Mouse (Mus musculus) adrenal gland, postnatal 10 days (tissue): ENCODE measurements at regions not wholly inside any gene's neighbourhood (a gene's known extent, or its start where the extent isn't known, plus 50 kb on each side); places are given as distances from the start of the nearest gene placed in this dataset.
A peak's percentile ranks its signal among the peaks of the same experiment; 100 is the strongest.

ENCODE experiments used
- DNase-seq: peaks from one replicate; pipeline ENCODE4 v3.0.0; 2021; ENCODE audit warnings: mixed read lengths

DNA sequence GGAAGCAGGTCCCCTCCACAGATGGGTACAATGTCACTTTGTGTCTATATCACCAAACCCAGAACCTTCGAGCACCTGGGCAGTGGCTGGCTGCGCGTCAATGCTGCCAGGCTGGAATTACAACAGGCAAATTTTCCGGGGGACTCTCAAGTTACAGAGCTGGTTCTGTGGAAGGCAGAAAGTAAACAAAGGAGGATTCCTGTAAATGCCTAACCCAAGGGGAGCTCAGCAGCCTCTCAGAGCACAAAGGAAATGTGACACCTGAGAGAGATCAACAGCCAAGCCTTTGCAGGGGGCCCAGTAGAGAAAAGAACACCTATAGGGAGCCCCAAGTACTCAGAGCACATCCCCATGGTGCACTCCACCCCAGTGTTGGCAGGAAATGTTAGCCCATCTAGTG lies 70.7 kb downstream of the Setd4 start:
- no peak for DNase-seq

DNA sequence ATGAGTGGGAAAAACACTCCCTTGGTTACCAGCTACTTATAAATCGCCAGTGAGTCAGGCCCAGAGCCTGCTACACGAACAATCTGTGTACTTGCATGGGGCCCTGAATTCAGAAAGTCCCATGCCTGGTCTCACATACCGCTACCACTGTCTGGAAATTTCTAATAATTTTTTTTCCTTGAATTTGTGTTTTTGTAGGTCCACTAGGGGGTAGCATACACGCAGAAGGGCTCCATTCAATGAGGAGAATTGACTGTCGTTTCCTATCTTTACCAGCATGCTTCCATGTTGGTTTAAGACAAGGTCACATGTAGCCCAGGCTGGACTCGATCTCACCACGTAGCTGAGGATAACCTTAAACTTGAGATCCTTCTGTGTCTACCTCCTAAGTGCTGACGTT lies 71.9 kb downstream of the Setd4 start:
- DNase-seq = no peak

DNA sequence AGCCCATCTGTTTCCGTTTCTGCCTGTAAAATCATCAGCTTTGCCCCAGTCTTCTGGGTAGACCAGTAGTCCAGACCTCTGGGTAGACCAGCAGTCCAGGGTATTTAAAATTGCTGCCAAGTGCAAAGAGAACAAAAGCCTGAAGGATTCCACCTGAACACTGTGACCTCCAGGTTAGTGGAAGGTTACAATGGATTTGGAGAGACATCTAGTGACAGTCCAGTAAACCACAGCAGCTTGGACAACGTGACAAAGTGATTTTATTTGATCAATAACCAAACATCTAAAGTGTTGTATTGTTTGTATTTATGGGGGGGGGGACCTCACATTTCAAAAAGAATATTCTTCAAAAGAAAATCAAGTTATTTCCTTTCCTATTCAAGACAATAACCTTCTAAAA lies 81.4 kb downstream of the Setd4 start:
- DNase-seq = no peak

DNA sequence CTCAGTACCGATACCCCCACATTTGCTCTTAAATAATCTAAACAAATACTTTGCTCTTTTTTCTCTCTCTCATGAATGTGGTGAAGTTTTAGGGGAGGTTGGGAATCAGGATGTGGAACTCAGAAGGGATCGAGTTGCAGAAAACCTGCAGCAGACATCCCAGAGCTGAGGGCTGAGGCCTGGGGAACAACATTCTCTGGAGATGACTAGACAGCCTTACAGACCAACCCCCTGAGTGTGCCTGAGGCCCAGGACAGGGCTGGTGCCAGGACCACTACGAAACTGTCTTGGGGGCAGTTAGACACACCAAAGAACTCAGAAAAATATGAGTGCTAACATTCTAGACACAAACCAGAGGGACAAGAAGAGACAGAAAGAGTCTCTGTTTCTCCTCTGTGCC lies 83.4 kb downstream of the Setd4 start:
- no peak for DNase-seq

DNA sequence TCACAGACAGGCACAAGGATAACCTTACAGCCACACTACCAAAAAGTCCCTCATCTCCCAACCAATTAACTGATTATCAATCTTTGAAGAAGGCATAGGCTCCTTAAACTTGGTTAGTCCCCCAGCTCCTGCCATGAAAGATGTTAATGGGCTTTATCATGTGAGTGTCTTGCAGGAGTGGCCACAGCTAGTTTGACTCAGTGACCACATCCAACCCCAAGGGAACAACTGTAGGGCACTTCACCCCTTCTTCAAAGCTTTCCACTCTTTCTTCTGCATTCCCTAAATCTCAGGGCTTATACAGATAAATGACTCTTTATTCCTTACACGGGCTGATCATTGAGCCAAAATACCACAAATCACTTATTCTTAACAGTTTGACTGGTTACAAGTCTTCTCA lies 85.2 kb downstream of the Setd4 start:
- DNase-seq = no peak

DNA sequence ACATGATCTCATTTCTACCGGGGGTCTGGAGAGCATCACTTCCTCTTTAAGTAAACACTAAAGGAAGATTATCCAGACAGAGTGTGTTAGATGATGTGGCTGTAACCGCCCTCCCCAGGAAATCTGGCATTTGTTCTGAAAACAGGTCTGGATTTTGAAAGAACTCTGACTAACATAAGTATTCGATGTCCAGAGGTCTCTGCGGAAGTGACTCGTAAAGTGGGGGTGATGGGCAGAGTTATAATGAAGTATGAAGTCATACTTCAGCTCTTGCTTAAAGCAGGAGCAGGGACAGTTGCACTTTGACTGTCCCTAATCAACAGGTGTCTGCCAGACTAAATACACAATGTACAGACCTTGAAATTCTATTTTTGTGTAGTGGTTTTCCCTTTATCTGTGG lies 87.1 kb downstream of the Setd4 start:
- no peak for DNase-seq

DNA sequence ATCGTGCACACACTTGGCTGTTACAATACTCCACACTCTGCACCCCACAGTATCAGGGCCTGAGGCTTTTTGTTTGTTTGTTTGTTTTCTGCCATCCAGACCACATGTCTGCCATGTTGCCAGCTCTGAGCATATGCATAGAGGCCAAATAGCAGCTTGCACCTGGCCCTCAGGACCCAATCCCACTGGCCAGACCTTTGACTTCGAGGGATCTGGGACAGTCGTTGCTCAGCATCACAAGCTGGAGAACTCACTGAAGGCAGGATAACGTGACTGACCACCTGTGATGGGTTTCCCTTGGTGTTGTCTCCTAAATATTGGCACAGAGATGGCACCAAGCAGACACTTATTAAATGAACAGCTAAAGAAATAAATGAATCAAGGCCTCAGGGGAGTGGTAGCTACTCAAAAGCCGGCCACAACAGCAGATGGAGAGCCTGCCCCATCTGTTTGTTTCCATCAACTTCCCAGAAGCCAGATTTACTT lies 88.4 kb downstream of the Setd4 start:
- DNase-seq = no peak

DNA sequence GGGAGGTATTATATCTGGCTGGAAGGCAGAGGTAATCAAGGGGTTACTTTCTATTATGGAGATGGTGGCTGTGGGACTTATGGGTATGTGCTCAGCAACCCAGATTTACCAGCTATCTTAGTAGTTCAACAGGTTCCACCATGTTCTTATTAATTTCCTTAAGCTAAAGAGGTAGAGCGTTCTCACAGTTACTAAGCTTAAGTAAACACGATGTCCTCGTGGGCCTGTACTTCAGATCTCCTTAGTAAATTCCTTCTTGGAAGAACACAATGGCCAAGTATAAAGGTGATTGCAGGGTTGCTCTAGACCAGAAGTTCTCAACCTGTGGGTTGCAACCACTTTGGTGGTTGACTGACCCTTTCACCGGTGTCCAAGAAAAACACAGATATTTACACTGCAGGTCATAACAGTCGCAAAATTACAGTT lies 90.2 kb downstream of the Setd4 start:
- no peak for DNase-seq

DNA sequence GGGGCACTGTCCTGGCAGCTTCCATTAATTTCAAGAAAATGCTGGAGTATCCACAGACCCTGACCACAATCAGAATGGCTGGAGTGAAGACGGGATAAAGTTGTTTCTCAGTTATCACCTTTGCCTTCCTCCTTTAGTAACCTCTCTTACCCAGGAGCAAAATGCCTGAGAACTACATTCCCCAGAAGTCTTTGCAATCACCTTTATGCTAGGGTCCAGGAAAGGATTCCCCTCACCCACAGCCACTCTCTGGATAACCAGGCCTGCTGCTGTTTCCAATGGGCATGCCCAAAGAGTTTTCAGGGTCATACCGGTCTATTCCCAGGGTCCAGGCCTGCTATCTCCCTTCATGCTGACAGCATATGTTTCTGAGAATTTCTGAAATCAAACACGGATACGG lies 91.9 kb downstream of the Setd4 start:
- no peak for DNase-seq

DNA sequence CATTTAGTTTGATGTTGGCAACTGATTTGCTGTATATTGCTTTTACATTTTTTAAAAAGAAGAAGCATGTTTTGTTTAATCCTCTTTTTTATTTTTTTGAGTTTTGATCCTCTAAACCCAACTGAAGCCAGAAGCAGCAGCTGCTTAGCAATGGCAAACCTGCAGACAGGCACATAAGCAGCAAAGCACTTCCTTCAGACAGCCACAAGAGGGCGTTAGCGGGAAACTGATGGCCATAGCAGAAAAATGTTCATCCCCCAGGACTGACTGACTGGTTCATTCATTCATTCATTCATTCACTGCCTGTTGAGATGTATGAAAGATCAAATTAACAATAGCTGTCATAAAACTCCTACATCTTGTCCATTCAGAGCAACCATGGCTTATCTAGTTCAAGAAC lies 92.3 kb downstream of the Setd4 start:
- no peak for DNase-seq

DNA sequence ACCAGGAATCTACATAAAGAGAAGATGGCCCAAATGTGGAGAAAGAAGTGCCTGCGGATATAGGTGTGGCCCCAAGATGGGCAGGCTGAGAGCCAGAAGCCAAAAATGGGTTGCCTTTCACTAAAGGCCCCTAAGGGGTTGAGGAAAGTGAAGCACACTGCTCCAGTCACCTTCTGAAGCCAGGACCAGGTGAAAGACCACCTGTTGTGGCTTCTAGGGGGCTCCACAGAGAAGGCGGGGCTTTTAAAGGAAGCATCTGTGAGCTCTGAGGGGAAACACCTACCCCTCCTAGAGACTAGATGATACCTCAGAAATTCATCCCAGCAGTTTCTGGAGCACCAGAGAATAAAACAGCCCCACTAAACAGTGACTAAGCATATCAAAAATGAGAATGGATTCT lies 105.1 kb downstream of the Setd4 start:
- DNase-seq = no peak

DNA sequence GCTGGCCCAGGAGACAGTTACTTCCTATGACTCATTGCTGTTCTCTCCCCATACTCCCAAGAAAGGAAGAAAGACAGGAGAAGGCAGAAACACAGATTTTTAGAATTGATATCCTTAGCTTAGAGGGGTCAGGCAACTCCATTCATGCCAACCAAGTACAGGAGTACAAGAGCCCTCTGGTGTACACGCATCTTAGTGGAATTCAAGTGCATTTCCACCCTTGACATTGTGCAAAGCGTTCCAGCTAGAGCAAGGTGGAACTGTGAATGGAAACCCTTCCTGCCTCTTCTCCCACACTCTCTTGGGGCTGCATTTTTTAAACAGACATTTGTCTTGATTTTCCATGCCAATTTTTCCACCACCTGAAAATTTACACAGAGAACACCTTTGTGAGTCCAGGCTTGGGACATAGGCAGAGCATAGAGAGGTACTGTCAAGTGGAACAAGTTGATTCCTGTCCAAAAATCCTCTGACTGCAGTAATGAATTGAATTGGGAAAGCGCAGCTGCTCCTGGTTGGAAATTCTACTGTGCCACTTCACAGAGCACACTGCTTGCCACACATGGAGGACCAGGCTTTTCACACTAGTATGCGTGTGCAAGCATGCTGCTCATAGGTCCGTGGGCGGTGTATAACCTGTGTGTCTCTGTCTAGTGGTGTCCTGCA lies 110.4 kb downstream of the Setd4 start:
- DNase-seq = no peak

DNA sequence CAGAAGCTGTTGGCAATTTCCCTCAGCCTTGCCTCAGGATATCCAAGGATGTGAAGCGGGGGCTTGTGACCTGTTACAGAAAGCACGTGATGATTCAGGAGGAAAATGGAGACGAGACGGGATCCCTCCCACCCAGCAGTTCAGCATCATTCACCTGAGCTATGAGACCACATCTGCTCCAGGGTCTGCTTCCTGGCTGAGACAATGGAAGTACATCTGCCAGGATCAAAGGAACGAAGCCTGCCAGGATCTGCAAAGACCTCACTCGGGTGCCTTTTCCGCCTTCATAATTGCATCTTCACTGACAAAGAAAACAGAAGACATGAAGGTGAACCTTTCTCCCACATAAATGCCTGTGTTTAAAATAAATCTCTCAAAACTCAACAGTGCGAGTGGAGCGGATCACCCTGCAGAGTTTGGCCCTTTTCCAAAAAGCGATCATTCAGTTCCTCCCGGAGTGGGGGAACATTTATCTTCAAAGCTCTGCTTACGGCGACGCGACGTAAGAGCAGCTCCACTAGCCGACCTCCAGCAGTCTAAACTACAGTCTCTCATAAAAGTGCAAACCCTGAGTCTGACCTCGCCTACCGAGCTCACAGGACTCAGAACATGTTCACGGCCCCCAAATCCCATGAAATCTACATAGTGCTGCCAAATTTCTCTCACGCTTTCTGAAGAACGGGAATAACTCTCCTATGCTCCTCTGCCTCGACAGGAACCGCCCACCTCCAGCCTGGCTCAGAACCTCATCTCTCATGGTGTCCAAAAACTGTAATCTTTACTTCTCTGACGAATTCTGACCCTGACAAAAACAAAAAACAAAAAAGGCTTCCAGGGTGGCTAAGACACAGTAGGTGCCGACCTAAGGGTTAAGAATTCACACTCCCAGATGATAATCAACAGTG lies 117.0 kb downstream of the Setd4 start:
- DNase-seq = peak; percentile 7

DNA sequence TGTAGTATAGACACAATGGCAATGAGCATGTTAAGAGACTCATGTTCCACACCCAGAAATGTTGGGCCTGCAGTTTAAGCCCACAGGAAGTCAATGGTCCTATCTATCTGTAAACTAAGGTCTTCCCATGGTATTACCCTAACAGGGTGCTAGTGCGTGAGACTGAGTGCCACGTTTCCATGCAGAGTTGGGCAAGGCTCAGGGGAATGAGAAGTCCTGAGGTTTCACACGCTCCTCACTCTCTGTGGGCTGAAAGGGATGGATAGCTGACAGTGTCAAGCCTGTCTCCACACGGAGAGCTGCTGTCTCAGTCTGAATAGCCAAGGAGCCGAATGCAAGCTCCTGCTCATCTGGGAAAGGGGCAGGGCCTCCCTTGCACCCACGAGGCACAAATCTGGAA lies 133.9 kb downstream of the Setd4 start:
- DNase-seq = no peak

DNA sequence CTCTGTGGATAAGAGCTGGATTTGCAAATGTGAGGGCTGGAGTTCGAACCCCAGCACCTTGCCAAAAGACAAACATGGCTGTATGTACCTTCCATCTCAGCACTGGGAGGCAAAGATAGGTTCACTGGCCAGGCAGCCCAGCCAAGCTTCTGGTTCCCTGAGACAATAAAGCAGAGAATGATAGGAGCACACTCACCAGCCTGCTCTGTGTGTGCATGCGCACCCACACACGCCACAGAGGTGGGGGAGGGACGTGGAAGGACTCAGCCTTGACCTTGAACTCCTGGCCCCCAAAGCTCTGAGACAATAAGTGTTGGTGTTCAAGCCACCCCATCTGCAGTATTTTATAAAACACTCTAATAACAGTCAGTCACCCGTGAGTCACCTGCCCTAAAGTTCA lies 138.1 kb downstream of the Setd4 start:
- DNase-seq = no peak

DNA sequence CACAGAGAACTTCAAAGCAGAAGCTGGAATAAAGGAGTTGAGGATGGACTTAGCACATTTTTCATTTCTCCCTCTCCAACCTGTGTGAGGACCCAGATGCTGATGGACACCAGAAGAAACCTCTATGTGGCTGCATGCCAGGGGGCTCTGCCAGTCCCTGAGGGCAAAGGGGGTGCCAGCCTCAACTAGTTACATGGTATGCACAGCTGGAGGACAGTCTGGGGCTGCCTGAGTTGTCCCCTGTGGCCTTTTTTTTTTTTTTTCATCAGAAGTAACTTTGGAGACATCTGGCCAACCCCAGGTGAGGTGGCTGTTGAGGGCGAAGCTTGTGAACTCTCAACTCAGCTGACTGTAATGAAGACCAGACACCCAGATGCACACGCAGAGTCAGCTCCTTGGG lies 139.0 kb downstream of the Setd4 start:
- DNase-seq = no peak

DNA sequence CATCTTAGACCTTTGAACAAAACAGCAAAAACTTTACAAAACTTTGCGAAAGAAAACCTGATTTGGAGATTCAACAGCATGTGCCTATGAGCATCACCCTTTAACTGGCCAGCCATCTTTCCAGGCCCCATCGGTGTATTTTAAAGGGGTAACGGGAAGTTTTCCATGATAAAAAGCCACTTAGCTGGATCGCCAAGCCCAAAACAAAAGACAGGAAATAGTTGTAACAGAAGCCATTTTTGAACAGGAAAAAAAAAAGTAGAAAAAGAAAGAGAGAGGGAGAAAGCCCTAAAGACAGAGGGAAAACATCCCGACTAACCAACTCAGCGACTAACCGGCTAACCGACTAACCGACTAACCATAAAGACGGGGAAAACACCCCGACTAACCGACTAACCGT lies 140.5 kb downstream of the Setd4 start:
- no peak for DNase-seq

DNA sequence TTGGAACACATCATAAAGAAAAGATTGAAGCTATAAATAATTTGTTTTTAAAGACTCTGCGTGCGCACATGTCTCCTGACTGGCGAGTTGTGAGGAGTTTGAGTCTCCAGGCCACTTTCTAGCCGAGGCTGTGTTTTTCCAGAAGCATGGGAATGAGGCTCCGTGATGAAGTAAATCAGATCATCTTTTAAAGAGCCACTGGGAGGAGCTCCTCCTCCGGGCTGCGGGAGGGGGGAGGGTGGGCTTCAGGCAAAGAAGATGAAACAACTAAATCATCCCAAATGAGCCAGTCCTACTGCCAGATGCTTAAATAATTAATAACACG lies 141.6 kb downstream of the Setd4 start:
- DNase-seq = no peak

DNA sequence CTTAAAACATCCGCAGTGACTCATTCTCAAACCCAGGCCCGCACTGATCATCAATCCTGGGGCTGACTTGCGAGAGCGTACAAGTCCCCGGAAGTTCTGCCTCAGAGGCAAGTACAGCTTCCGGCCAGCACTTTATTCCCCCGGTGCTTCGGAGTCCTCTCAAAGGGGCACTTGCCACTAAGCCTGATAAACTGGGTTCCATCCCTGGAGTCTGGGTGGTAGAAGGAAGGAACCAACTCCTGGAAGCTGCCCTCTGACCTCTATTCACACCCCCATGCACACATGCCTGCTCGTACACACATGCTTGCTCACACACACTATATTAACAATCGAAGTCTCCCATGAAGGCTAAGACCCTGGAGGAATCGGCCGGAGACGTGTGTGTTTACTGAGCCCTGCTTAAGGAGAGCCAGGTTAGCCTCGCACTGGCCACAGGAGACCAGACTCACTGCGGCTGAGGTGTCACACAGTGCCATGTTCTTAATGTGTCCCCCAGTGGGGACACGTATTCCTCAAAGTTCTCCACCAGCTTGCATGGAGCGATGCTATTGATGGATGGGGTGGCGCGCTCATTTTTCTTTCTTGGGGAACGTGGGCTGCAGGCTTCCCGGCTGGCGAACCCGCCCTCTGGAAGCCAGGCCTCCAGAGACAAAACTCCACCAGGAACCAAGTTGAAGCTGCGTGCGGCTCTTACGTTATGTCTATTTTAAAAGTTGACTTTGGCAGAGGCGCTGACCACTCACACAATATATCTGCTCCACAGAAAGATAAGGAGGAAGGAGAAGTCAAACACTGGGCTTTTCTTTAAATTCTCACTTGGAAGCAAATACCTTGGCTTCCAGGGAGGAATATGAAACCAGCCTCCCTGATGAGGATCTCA lies 142.2 kb downstream of the Setd4 start:
- no peak for DNase-seq

DNA sequence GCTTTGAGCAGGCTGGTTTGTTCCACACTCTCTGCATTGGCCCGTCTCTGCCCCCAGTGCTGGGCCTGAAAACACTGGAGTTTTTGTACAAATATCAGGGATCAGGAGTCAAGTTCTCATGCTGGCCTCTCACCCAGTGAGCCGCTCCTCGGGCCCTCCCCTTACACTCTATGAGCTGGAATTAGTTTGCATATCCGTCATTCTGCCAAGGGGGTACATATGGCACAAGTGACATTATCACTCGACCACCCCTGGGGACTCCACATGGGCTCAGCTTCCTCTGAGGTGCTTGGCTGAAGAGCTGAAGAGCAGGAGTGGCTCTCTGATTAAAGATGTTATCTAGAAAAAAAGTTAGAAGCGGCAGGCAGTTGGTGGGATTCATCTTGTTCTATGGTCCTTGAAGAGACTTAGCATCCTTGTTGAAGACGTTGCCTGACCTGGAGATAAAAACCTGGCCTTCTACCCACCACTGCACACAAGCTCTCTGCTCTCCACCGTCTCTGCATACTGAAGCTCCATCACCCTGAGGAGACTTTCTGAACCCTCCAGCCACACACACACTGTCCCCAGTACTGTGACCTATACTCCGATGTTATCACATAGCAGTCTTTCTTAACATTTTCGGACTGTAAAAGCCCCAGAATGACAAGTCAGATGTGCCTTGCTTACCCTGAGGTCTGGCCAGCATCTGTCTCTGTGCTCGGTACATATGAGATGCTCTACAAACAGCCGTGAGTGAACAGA lies 144.2 kb downstream of the Setd4 start:
- no peak for DNase-seq

DNA sequence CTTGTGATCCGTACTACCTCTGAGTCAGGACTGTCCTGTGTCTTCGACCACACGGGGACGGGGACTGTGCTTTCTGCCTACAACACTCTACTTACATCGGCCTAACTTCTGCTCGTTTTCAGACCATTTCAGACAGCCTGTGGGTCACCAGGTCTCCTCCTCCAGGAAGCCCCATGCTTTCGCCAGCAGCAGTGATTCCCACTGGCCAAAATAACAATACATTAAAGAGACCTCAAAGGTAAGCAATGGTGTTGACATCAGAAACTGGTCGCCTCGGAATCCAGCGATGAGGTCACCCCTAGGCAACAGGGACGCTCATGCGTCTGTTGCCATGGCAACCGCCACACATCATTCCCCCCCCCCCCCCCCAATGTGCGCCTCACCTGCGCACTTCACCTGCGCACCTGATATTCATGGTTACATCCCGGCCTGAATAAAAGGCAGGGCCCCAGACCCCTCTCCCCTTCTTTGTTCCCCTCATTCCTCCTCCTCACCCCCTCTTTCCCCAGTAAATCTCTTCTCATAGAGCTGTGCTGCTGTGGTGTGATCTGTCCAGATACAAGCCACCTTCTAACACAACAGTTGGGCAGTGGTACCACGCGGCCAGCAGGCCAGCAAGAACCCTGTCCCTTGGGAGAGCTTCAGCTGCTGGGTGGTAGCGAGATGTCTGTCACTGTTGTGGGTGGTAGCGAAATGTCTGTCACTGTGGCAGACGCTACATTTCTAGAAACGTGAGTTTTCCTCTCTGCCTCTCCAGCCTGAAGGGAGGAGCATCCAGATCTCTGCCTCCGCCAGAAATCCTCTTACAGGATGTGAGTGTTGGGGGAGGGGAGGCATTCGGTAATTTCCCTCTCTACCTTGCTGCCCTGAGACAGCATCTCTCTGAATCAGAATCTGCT lies 145.0 kb downstream of the Setd4 start:
- no peak for DNase-seq
